Mouse (Mus musculus): ENCODE data around the gene Alkbh5.
A peak's percentile ranks its signal among the peaks of the same experiment; 100 is the strongest.
"Not testable (repeated sequence)": the region's sequence is repeated elsewhere in the genome, so short reads cannot be mapped to it uniquely, and the experiment has no call there.

The Alkbh5 gene

DNA sequence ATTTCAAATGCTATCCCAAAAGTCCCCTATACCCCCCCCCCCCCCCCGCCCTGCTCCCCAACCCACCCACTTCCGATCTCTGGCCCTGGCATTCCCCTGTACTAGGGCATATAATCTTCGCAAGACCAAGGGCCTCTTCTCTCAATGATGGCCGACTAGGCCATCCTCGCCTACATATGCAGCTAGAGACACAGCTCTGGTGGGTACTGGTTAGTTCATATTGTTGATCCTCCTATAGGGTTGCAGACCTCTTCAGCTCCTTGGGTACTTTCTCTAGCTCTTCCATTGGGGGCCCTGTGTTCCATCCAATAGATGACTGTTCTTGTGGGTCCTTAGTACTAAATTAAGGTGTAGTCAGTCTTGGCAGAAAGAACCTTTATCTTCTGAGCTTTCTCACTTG, 7.0 kb downstream of the Alkbh5 start:
- DNase-seq (ENCODE audit: low spot score in 2 of 2) = not testable (repeated sequence)

DNA sequence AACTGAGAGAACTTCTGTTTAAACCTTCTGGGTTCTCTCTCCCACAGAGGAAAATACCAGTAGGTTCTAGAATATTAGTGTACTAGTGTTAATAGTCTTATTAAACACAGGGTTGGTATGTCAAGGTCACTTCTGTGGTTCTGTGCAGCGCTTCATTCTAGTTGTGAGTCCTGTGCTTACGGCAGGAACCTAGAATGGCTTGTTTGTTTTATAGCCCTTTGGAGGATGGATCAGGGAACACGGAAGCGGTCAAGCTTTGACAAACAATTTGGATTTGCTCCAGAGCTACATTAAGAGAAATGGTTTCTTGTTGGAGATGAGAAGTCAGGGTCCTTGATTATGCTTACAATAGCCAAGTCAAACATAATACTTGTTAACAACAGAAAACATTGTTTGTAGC, 9.3 kb downstream of the Alkbh5 start:
- no peak for DNase-seq (ENCODE audit: low spot score in 2 of 2)

DNA sequence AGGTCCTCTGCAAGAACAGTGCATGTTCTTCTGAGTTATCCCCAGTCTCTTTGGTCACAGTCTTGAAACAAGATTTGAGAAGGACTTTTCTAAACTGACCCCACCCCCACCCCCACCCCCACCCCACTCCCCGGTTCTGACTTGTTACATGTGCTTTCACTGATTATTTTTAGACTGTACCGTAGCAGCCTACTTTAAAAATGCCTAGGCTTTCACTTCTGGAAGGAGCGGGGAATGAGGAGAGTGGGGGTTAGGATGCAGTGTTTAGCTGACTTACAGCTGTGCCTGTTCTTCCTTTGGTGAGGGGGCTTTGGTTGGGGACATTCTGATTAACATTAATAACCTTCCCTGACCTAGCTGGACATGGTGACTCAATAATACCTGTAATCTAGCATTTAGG, 11.9 kb downstream of the Alkbh5 start:
- DNase-seq (ENCODE audit: low spot score in 2 of 2) = no peak

DNA sequence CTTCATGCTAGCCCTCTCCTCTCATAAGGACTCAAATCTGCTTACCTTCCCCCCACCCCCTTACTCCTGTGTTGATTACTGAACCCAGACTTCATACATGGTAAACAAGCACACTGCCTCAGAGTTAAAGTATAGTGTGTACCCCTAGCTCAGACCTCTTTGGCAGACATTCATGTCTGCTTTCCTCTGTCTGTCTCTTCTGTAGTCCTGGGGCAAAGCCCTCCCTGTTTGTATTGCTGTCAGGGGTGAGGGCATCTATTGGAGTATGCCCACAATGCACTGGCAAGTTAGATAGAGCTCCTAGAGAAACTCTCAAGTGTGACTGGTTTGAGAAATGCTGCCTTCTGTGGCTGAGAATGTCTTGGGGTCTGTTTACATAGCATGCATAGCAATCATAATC, 16.9 kb downstream of the Alkbh5 start:
- DNase-seq (ENCODE audit: low spot score in 2 of 2) = no peak

DNA sequence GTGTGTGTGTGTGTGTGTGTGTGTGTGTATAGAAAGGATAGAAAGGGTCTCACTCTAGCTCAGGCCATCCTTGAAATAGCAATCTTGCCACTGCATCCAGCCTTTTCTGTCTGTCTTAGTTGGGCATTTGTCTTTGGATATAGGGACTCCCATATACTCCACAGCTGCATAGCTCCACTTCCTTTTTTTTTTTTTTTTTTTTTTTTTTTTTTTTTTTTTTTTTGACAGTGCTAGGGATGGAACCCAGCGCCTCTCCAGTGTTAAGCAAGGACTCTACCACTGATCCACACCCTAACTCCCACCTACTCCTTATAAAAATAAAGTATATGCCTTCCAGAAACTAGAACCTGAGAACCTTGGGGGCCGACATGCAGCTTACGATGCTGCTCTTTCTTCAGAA, 21.5 kb downstream of the Alkbh5 start:
- no peak for DNase-seq (ENCODE audit: low spot score in 2 of 2)

DNA sequence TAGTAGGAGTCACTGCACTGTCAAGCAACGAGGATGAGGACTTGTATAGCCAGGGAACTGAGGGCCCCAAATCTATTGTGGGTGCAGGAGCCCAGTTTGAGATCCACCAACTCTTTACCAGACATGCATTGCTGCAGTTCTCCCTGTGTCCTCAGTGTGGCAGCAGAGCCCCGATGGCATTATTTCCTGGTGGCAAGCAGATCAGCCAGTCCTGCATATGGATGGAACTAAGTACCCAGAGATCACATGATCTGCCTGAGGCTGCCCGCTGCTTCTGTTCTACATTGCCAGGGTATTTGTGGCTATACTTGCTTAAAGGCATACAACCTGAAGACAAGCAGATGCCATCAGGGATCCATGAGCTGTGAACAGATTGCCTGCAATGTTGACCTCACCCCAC, 23.2 kb downstream of the Alkbh5 start:
- DNase-seq (ENCODE audit: low spot score in 2 of 2) = peak; percentile 48 to 52

DNA sequence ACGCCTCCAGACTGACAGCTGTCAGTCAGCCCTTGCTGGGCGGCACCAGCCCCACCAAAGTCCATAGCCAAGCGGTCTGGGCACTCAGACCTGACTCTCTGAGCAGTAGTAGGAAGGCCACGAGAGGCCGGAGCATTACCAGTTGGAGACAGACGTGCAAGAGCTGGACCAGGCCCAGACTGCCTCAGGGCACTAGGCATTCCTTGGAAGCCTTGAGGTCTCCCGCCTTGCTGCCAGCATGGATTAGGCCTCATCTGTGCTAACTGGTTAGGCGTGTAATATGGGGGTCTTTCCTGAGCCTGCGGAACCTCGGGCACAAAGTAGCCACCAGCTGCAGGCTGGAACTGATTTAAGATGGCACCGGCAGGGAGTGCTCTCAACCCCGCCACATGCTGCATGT, 37.8 kb downstream of the Alkbh5 start:
- not testable (repeated sequence) for DNase-seq (ENCODE audit: low spot score in 2 of 2)
